Mouse (Mus musculus) ES-Bruce4 (cell line): ENCODE measurements around the gene Olfr281.

Experiments used
- CTCF ChIP-seq: IDR thresholded peaks from one replicate; pipeline ENCODE4 v1.8.1; 2011; ENCODE audit warnings: low read depth, low read length
- EP300 ChIP-seq: IDR thresholded peaks from 2 replicates; pipeline ENCODE4 v1.6.1; 2011; ENCODE audit warnings: low read depth, low read length; ENCODE audit not compliant: insufficient read depth
- POLR2A ChIP-seq: IDR thresholded peaks from one replicate; pipeline ENCODE4 v1.8.1; 2011; ENCODE audit warnings: low read length; ENCODE audit not compliant: insufficient read depth

DNA sequence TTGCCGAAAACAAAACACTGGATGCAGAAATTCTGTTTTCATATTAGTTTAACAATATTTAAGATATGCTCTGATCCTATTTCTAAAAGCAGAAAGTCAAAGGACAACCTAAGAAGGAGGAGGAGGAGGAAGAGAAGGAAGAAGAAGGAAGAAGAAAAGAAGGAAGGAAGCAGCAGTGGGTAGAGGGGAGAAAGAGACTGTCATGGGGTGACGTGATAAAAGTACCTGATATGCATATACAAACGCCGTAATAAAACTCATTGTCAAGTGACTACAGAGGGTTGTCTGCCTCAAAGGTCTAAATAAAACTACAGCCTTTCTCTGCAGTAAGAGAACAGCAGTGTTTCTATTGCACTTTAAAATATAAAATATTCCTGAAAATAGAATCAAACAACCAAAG is 36.4 kb upstream of the Olfr281 start:
- no peak for TF ChIP-seq CTCF
- no peak for TF ChIP-seq POLR2A
- TF ChIP-seq EP300: no peak
